Mouse (Mus musculus) left cerebral cortex, postnatal 10 days (tissue): ENCODE data around the gene Smoc2. TPM values are rescaled to one million over a fixed set of nuclear protein-coding genes. Genes with fewer than 3 reads are reported as not detected.

Source experiments
- DNase-seq, 2 experiments: peaks; one replicate each; pipeline ENCODE4 v3.0.0; 2021 to 2022; ENCODE audit warnings: low spot score in 2 of 2, mixed read lengths in 1 of 2; ENCODE audit errors: extremely low spot score in 1 of 2
- intact Hi-C: fragments of 180-260 bp; cut with DNase I; formaldehyde crosslinking; loops from one replicate; pipeline ENCODE4 v1.15.1; 2025
- total RNA-seq, 2 experiments: library from RNA; stranded (reverse); gene quantifications; 2 replicates each; pipeline ENCODE4 v1.2.3; 2021

The Smoc2 gene
- 1 to 10 TPM; 5.2 to 5.8 TPM for total RNA-seq

DNA sequence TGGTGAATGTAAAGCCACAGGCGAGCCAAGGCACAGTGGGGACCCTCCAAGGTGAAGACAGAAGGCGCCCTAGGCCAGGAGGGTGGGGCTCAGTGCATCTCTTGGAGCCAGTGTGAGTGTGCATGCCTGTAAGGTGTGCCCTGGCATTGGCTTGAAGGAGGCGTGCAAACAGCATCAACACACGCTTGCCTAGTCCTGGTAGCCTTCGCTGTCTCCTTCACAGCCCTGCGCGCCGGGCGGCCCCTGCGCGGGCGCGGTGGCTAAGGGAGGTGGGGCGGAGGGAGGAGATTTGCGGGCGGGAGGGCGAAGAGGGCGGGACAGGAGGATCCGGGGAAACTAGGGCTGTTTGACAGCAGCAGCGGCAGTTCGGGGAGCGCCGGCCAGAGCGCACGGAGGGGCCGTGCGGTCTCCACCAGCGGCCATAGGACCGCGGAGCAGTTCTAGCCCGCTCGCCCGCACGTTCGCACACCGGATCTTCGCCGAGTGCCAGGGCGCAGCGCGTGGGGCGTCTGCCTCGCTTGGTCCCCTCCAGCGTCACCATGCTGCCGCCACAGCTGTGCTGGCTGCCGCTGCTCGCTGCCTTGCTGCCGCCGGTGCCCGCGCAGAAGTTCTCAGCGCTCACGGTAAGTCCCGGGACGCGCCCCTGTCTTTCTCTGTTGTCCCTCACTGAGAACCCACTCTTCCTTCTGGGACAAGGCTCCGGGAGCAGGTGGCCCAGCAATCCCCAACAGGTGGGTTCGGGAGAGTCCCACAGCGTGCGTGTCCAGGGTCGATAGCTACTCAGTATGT lies at the start of gene Smoc2:
Gene Smoc2, plus strand, starts transcription at position 330 of the 789 bp plus-strand sequence.
- peak in 1 of 2 experiments; percentile 39 for DNase-seq
- intact Hi-C loops: no loop called here

DNA sequence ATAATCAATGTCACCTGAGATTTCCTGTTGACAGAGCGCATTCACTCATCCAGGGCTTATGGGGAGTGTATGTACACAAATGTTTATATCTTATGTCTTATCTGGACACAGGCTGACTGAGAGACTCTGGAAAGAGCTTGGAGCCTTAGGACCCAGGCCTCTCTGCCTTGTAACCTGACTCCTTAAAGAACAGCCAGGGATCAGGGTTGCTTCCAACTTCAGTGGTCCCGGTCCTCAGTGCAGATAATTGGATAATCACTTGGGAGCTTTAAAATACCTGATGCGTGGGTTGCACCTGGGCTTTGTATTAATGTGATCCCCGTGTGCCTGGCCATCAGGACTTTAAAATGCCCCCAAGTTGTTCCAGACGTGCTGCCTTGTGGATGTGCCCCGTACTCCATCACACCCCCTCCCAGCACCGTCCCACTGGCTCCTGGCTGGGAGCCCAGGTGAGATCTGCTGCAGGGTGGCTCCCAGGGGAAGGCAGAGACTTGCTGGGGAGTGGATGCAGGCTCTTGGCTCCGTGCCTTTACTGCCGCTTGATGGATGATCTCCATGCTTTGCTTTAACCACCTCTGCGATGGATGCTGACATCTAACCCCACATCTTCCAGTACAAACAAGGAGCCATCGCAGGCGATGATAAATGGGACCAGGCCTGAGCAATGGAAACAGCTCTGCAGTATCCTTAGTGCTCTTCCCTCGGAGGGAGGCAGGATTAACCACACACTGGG lies 48.4 kb upstream of the Smoc2 start:
- intact Hi-C loops: loop anchor here (5.0 kb wide), 1 partner anchor 676 kb away; no protein-coding TSS in a partner anchor
- DNase-seq: peak in 1 of 2 experiments; percentile 52

GRCm38 (mm10) chr17:14232629-14233028 lies 46.7 kb upstream of the Smoc2 start:
- peak; percentile 58 to 81 for DNase-seq
- intact Hi-C loops: loop anchor here (2.0 to 5.0 kb wide), 2 partner anchors 284 to 675 kb away; no protein-coding TSS in a partner anchor

DNA sequence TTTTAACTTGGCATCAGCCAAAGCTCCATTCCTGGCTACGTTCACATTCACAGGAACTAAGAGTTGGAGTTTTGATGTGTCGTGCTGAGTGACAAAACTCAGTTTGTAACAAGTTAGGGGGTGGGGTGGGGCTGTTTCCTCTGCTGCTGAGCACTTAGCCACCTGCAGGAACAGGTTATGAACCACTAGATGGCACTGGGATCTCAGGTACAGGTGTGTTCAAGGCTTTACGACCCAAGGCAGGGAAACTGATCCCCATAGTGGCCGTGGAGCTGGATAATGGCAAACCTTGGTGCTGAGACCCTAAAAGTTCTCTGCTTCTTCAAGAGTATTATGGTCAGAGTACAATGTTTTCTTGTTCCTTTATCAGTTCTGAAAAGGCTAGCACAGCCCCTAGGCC lies 45.6 kb upstream of the Smoc2 start:
- intact Hi-C loops: loop anchor here (2.0 to 5.0 kb wide), 2 partner anchors 283 to 674 kb away; no protein-coding TSS in a partner anchor
- no peak for DNase-seq

- no peak for DNase-seq
- intact Hi-C loops: loop anchor here (5.0 kb wide), 1 partner anchor 672 kb away; no protein-coding TSS in a partner anchor
These were observed 44.4 kb upstream of the Smoc2 start for GRCm38 (mm10) chr17:14234774-14235389.

DNA sequence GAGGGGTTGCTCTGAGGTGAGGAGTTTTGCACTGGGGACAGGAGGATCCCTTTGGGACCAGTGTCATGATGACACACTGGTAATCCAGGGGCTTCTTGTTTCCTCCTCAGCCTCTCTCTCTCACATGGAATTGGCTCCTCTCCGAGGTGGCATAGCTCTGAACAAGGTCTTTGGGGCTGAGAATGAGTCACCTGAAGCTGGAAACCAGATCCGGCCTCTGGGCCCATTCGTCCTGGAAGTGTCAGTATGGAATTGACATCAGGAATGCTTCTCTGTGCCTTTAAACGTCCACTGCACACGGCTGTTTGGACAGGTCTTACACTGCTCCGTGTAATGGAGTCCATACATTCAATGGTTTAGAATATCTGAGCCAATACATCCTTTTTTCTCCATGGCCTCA lies 42.2 kb upstream of the Smoc2 start:
- intact Hi-C loops: no loop called here
- DNase-seq: no peak

DNA sequence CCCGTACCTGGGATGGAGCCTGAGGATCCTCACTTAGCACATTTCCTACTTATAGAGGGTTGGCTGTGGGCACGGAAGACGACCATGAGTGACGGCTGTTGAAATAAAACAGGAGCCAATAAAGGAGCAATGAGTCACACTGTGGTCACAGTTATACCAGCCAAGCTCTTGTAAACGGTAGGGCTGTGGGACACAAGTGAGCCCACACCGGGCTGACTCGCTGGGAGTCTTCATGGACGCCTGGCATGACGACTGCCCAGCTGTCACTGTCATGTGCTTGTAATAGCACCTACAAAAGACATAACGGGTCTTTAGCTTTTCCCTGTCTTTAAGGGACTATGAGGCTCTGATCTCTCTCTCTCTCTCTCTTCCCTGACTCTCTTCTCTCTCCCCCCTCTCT lies 39.3 kb upstream of the Smoc2 start:
- no peak for DNase-seq
- intact Hi-C loops: loop anchor here (5.0 kb wide), 1 partner anchor 42 kb away; no protein-coding TSS in a partner anchor

GRCm38 (mm10) chr17:14242634-14243033 lies 36.7 kb upstream of the Smoc2 start:
- intact Hi-C loops: loop anchor here (5.0 kb wide), 1 partner anchor 40 kb away; no protein-coding TSS in a partner anchor
- no peak for DNase-seq

DNA sequence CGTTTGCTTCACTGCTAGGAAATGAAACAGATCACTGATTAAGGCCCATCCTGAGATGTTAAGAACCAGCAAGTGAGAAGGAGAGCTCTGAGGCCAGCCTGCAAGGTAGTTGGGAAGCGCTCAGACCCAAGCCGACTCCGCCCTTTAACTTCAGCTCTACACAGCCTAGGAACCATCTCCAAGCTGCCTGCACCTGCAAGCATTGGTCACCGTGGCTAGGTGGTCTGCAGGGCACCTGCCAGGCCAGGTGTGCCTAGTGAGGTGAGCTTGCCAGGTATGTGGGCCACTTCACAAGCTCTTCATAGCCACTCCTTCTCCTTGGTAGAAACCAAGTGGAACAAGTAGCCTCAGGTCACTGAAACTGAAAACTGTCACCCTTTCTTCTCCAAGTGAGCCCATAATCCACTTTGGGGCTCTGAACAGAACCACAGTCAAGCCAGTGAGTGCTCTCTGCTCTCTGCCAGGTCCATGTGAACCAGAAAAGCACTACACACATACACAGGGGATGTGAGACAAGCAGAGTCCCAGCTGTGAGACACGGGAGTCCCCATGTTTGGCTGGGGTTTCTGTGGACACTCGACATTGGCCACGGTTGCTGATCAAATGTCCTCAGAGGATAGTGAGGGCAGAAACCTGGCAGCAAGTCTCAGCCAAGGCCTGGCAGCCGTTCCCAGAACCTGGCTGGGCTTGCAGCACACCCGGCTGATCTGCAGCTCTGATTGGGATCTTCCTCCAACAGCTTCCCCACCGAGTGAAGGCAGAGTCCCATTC lies 34.9 kb upstream of the Smoc2 start:
- DNase-seq: no peak
- intact Hi-C loops: loop anchor here (5.0 kb wide), 1 partner anchor 38 kb away; no protein-coding TSS in a partner anchor

DNA sequence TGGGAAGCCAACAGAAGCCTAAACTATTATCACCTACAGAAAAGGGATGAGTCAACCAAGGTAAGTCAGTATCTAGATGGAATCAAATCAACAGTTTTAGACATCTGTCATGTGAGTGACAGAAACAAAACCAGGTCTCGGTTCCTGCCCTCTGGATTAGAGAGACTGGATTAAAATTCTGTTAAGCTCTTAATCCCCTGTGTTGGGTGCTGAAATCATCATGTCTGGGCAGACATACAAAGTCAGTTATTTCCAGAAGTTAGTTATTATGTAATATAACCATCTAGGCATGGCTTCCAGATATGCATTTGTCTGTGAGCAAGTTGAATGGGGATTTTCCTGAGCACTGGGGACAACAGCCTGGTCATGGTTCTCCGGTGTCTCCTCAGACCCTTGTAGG lies 33.0 kb upstream of the Smoc2 start:
- DNase-seq: no peak
- intact Hi-C loops: no loop called here

DNA sequence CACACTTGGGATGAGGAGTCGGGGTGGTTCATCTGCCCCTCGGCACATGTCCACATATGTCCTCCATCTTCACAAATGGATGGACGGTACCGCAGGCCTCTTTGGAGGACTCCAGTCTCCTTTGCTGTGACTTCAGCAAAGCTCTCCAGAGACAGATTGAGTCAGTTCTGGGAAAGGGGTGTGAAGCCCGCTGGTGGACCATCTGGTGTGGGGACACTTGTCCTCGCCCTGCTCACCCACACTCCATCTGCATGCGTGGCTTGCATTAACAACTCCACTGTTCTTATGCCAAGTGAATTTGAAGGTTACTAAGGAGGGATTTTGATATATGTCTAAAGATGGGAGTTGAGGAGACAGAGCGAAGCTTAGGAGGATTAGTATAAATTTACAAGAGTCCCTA lies 31.4 kb upstream of the Smoc2 start:
- intact Hi-C loops: no loop called here
- DNase-seq: peak; percentile 43 to 55

- DNase-seq: no peak
- intact Hi-C loops: no loop called here
These were observed 29.7 kb upstream of the Smoc2 start for GRCm38 (mm10) chr17:14249595-14249994.

DNA sequence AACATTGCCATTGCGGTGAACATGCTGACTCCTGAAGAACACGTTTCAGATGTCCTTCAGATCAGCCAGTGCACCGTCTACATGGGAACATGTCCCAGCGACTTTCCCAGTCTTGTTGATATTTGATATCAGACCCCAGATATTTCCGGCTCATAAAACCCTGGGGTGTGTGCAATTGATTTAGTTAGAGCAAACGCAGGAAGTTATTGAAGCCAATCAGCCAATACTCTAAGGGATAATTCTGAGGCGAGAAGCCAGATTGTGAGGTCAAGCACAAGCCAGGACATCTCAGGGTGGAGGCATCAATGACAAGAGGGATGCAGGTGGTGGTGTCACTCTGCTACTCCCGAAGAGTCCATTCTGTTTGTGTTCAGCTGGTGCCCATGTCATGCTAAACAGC lies 28.9 kb upstream of the Smoc2 start:
- intact Hi-C loops: no loop called here
- no peak for DNase-seq

DNA sequence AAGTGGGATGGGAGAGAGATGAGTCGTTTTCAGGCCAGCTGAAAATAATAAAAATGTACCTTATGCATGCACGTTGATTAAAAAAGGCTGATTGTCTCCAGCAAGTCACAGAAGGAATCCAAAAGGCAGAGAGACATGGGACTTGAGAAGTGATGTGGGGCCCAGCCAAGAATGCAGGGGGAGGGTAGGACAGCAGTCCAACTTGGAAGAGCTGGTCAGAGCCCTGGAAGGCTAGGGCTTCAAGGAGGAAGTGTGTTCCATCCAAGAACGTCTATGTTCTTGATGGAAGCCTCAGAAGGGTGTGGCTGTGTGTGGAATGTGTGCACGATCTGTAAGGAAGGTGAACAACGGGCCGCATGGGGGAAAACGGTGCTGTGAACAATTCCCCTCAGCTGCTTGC lies 26.9 kb upstream of the Smoc2 start:
- intact Hi-C loops: no loop called here
- no peak for DNase-seq

- DNase-seq: no peak
These were observed 24.7 kb upstream of the Smoc2 start for GRCm38 (mm10) chr17:14254616-14255015.

DNA sequence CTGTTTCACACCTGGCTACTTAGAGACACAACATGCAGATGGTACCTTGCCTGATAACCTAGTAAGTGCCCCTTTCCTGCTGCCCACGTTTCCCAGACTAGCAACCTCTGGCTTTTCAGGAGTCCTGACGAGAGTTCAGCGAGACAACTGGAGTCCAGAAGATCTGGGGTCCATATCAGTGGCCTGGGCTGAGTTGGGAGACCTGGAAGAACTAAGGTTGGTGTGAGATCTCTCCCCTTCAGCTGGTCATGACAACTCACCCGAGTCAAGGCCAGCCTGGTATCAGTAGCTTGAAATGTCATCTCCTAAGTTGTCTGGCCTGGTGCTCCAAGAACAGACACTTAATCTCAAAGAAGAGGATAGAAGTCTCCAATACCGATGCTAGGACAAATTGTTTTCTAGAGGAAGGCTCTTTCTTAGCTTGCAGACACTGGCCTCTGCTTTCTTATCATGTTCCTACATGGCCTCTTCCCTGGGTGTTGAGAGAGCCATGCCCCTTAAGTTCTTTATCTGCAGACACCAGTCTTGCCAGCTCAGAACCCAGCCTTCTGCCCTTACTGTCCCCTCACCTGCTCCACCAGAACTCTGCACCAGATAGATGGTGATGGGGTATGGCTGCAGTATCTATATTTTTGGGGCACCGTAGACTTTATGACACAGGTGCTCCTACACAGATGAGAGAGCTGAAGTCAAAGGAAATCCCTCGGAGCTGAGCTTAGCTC lies 21.3 kb upstream of the Smoc2 start:
- intact Hi-C loops: no loop called here
- DNase-seq: no peak

More at GRCm38 (mm10) chr17:14254616-14255015, 24.7 kb upstream of the Smoc2 start:
- intact Hi-C loops: no loop called here

DNA sequence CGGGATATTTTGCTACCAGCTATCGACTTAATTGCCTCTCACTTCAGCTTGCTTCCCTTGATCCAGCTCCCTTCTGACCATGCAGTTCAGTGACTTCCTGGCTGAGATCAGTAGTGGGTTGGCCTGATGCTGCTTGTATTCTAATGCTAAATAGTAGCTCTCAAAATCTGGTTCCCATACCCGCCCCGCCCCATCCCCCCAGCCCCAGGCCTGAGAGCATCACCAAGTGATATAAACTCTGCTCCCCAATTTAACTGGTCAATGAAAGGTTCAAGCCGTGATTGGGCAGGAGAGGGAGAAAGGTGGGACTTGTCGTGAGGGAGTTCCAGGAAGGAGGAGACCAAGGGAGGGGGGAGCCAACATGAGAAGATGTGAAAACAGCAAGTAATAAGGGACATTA lies 20.4 kb upstream of the Smoc2 start:
- intact Hi-C loops: no loop called here
- DNase-seq: no peak

DNA sequence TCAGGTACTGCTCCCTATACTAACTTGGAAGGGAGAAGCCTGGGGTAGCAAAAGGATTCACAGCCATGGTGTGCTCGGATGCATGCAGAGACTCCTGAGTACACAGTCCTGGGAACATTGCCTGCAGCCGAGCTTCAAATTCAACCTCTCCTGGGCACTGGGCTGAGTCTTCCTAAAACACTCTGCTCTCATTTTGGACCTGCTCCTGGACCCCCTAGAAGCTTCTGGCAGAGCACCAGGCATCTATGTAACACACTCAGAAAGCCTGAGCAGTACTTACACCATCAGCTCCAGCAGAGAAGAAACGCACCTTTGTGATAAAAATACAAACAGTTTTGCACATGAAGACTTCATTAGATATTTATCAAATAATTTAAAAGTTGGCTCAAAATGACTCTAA lies 18.3 kb upstream of the Smoc2 start:
- intact Hi-C loops: no loop called here
- DNase-seq: no peak
